Mouse (Mus musculus) urinary bladder, postnatal 14 days (tissue): ENCODE measurements around the gene Trim62.

ENCODE experiments used
- DNase-seq: peaks from one replicate; pipeline ENCODE4 v3.0.0; 2021; ENCODE audit warnings: low spot score

The Trim62 gene

GRCm38 (mm10) chr4:128910276-128911063 lies 27.1 kb downstream of the Trim62 start:
- no peak for DNase-seq

- no peak for DNase-seq
Measured at GRCm38 (mm10) chr4:128912085-128912484, 28.7 kb downstream of the Trim62 start.

- no peak for DNase-seq
Measured at GRCm38 (mm10) chr4:128913794-128914193, 30.4 kb downstream of the Trim62 start.

- DNase-seq: no peak
Measured at GRCm38 (mm10) chr4:128917119-128917518, 33.7 kb downstream of the Trim62 start.

- DNase-seq: no peak
Measured at GRCm38 (mm10) chr4:128917756-128918155, 34.4 kb downstream of the Trim62 start.

- DNase-seq: no peak
Measured at GRCm38 (mm10) chr4:128918187-128918586, 34.8 kb downstream of the Trim62 start.

- DNase-seq: no peak
Measured at GRCm38 (mm10) chr4:128919106-128919505, 35.7 kb downstream of the Trim62 start.

- no peak for DNase-seq
Measured at GRCm38 (mm10) chr4:128923603-128924002, 40.2 kb downstream of the Trim62 start.

DNA sequence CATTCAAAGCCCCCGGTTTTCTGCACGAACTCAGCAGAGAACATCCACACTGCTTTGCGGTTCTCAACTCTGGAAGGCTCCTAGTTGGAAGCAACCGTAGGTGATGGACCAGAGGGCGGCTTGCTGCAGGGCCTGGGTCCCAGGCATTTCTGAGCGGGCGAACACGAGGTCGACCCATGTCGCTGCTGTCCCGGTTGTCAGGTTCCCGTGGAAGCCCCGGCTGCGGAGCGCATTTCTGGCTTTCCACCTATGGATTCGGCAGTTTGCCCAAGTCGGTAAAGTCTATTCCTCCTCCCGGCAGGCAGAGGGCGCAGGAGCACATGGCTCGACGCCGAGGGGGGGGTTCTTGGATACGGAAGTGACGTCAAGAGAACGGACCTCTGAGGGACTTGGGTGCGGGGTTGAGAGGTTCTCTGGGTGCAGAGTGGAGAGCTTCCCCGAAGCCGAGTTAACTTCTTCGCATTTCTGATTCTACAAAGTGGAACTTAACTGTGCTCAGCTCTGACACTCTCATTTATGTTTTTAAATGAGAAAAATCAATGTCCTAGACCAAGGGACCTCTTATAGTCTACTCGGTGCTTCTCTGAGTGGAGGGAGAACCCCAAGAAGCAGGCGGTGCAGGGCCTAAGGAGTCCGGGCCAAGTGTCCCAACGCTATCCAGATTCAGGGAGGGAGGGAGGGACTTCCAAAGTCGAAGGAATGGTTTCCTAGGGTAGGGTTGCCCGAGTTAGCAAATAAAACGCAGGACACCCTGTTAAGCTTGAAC lies 41.6 kb downstream of the Trim62 start:
- DNase-seq: peak; percentile 78

GRCm38 (mm10) chr4:128932783-128933182 lies 49.4 kb downstream of the Trim62 start:
- no peak for DNase-seq

- no peak for DNase-seq
Measured at GRCm38 (mm10) chr4:128935595-128935994, 52.2 kb downstream of the Trim62 start.

GRCm38 (mm10) chr4:128942346-128942745 lies 59.0 kb downstream of the Trim62 start:
- no peak for DNase-seq

DNA sequence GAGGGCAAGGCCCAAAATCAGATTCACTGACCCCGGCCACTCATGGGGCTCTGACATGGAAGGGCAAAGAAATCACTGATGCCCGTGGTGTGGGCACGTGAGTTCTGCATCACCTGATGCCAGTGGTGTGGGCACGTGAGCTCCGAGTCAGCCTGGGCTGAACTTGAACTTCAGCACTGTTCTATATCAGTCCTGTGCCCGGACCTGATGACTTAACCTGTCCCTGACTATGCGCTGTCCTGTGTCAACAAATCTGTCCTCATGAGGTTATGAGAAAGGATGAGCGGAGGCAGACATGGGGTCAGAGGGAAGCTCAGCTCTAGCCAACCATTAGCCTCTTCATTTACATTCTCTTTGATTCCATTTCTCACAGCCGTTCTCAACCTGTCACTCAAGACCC lies 63.4 kb downstream of the Trim62 start:
- no peak for DNase-seq

GRCm38 (mm10) chr4:128947326-128947933 lies 64.0 kb downstream of the Trim62 start:
- no peak for DNase-seq

- DNase-seq: peak; percentile 61
Measured at GRCm38 (mm10) chr4:128948137-128948674, 64.8 kb downstream of the Trim62 start.

- no peak for DNase-seq
Measured at GRCm38 (mm10) chr4:128949470-128950005, 66.2 kb downstream of the Trim62 start.

- no peak for DNase-seq
Measured at GRCm38 (mm10) chr4:128950461-128950860, 67.1 kb downstream of the Trim62 start.

- no peak for DNase-seq
Measured at GRCm38 (mm10) chr4:128953851-128954250, 70.5 kb downstream of the Trim62 start.

- DNase-seq: peak; percentile 51
Measured at GRCm38 (mm10) chr4:128957155-128957911, 74.0 kb downstream of the Trim62 start.

DNA sequence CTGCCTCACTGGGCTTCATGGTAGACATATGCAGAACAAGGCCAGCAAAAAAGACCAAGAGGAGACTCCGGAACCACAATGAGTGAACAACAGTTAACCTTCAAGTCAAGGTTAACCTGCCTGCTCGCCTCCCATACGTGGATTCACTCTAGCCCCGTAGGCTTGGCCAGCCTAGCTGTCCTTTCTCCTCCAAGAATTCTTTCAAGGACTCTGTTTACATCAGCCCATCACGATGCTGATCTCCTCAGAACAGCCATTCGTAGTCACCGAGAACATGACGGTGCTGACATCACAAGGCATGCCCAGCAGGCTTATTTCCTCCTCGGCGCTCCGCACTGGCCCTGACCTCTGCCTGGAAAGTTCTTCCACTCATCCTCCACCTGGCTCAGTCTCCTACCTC lies 74.8 kb downstream of the Trim62 start:
- no peak for DNase-seq

DNA sequence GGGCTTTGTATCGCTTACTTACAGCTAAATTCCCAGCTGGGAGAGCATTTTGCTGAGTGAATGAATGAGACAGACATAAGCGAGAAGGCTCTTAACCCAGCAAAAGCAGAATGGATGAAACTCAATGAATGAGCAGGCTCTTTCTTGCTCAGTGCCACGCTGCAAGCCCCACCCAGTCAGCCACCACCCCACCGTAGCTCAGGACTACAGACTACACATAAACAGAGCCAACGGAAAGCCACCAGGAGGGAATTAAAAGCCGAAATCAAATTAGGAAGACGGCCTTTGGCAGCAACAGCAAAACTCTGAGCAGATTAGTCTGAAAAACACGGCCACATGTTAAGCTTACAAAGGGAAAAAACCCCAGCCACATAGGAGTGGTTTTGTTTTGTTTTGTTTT lies 75.5 kb downstream of the Trim62 start:
- DNase-seq: no peak

DNA sequence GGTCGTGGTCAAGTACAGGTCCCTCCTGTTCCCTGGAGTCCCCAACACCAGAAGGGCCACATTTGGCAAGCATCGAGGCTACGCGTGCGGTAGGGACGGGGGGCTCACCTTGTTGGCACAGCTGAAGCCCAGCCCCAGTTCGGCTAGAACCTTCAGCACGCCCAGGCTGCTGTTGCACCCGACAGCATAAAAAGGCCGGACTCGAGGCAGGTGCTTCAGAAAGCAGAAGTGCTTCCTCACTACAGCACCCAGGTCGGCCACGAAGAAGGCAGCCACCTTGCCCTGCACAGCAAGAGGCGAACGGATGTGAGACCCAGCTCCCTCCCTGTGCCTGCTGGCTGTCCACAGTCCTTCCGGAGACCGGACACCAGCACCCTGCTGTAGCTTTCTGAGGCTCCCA lies 76.3 kb downstream of the Trim62 start:
- no peak for DNase-seq
